Mouse (Mus musculus): ENCODE measurements around the gene Gm10031.

- TF ChIP-seq CTCF (IDR thresholded peaks at IDR 0.05; ENCODE audit: low read depth) (no peak), EP300 (IDR thresholded peaks at IDR 0.05; ENCODE audit: low read depth) (no peak)
These were observed 49.1 kb downstream of the Gm10031 start for GRCm38 (mm10) chr1:156572952-156573351.
